Mouse (Mus musculus) kidney, adult 9 months (tissue): ENCODE measurements around the gene Dop1a.
A peak's percentile ranks its signal among the peaks of the same experiment; 100 is the strongest.

Experiments
- DNase-seq: peaks from one replicate; pipeline ENCODE4 v3.0.0; 2022

Dop1a gene

DNA sequence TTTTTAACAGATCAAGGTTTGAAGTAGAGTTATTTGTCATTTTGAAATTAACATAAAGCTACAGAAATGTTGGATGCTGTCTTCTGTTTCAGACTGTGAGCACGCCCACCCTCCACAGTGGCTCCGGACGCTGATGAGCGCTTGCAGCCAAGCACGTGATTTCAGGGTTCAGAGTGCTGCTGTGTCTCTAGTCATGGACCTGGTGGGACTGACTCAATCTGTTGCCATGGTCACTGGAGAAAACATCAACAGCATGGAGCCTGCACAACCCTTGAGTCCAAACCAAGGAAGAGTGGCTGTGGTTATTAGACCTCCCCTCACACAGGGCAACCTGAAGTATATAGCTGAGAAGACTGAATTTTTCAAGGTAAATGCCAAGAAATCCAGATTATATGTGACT is 46.8 kb downstream of the Dop1a start:
- DNase-seq = no peak

GRCm38 (mm10) chr9:86514390-86514789 is 47.4 kb downstream of the Dop1a start:
- DNase-seq = no peak

DNA sequence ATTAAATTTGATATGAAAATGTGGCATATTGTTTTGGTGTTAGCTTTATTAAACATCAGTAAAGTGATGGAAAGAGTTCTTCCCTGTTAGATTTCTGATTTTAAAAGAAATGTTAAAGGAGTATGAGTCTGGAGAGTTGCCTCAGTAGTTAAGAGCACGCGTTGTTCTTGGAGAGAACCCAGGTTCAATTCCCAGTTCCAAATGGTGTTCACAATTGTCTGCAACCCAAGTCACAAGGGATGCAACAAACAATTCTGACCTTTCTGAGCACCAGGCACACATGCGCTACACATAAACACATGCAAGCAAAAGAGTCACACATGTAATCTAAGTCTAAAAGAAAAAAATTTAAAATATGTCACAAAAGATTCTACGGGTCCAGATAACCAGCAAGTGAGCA is 47.8 kb downstream of the Dop1a start:
- DNase-seq = no peak

DNA sequence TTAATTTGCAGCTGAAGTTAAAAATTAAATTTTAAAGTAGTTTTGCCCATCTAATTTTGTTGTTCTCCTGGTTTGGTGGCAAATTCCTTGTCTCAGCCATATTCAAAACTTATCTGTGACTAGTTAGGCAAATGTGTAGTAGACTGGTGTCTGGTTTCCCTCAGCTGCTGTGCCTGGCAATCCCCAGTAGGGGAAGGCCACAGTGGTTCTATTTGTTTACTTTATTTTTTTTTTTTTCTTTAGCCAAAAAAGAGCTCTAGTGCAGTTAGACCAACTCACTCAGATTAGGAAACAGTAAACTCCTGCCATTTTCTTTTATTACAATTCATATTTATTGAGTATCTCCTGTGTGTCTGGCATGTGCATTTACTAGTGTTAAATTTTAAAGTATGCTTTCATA is 55.4 kb downstream of the Dop1a start:
- no peak for DNase-seq

GRCm38 (mm10) chr9:86525600-86525999 is 58.6 kb downstream of the Dop1a start:
- no peak for DNase-seq

DNA sequence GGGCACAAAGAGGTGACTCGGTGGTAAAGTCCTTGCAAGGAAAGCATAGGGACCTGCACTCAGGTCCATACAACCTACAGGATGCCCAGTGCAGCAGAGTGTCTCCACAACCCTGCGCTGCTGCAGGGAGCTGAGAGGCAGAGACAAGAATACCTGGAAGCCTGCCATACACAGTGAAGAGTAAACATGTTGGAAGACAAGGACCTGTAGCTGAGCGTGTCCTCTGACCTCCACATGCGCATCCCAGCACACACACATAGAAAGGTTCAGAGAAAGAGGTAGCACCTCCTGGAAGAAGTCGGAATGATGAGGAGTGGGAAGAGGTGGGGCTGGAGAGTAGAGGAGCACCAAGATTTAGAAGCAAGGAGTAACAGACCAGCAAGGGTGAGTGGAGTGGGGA is 67.1 kb downstream of the Dop1a start:
- no peak for DNase-seq

GRCm38 (mm10) chr9:86543451-86543850 is 76.5 kb downstream of the Dop1a start:
- no peak for DNase-seq

DNA sequence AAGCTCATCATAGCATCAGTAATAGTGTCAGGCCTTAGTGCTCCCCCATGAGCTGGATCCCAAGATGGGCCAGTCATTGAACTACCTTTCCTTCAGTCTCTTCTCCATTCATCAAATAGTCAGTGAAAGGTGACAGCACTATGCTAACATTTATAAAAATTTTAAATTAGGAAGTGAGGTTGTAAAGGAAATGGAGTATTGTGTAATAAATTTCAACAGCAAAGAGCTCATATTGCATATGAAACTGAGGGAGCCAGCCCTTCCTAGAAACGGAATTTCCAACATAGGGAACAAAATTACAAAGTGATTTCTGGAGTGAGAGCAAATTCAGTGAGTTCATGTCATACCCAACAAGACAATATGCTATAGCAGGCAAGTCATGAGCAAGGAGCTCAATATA is 77.6 kb downstream of the Dop1a start:
- no peak for DNase-seq

DNA sequence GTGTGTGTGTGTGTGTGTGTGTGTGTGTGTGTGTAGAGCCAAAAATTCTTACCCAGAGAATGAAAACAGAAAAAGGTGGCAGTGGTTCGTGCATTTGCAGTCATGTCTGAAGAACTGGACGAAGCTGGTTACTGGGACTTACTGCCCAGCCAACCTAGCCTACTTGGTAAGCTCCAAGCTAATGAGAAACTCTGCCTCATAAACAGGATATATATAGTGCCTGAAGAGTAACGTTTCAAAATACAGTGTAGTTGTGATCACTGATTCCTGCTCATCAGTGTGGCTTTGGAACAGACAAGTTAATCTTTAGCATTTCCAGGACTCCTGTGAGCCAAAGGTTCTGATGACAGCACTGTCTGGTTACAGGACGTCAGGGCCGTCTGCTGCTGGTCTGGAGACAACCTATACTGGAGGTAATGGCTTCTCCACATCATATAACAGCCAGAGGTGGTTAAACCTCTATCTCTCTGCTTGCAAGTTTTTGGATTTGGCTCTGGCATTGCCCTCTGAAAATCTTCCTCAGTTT is 82.7 kb downstream of the Dop1a start:
- DNase-seq = peak; percentile 34

DNA sequence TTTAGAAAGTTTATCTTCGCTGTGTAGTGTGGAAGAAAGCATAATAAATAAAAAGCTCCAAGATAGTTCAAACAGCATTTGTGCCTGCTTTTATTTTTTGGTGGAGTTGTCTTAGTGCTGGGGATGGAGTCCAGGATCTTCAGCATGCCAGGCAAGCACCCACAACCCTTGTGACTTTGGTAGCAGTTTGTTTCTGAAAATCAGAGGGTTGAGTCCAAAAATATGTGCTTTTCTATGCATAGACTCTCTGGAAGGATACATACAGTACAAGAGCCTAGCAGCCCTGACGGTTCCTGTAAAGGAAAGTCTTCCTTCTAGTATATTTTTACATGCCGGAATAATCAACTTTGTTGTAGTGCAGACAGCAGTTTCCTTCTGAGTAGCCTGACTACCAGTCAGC is 83.8 kb downstream of the Dop1a start:
- DNase-seq = no peak

DNA sequence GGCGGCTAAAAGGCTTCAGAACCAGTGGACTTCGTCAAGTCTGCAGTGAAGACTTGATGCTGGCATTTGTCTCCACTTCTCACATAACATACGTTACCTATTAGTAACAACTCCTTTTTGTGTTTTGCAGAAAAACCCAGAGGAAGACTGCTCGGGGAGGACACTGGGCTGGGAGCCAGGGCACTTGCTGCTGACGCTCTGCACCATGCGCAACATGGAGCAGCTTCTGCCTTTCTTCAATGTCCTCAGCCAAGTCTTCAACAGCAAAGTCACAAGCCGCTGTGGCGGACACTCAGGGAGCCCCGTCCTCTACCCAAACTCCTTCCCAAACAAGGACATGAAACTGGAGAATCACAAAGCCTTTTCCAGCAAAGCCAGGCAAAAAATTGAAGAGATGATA is 86.9 kb downstream of the Dop1a start:
- peak; percentile 17 for DNase-seq

DNA sequence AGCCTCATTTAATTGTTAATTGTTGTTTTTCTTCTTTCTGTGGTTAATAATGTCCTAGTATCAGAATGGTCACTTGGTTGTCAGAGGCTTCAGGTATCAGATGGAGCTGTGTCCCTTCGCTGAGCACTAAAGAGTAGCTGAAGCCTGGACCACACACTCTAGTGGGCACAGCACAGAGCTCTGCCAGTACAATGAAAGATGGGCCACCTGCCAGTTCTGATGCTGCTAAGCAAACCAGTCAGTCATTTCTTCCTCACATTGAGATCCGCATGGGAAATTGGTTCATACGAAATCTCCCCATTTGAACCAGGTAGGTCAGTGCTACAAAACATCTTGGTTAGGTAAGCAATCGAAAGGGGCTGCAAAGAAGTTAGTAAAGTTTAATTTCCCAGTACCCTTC is 87.7 kb downstream of the Dop1a start:
- no peak for DNase-seq

- peak; percentile 43 for DNase-seq
These were observed 93.6 kb downstream of the Dop1a start for GRCm38 (mm10) chr9:86560543-86560942.

- DNase-seq = peak; percentile 63
These were observed 102.5 kb downstream of the Dop1a start for GRCm38 (mm10) chr9:86569314-86569910.

DNA sequence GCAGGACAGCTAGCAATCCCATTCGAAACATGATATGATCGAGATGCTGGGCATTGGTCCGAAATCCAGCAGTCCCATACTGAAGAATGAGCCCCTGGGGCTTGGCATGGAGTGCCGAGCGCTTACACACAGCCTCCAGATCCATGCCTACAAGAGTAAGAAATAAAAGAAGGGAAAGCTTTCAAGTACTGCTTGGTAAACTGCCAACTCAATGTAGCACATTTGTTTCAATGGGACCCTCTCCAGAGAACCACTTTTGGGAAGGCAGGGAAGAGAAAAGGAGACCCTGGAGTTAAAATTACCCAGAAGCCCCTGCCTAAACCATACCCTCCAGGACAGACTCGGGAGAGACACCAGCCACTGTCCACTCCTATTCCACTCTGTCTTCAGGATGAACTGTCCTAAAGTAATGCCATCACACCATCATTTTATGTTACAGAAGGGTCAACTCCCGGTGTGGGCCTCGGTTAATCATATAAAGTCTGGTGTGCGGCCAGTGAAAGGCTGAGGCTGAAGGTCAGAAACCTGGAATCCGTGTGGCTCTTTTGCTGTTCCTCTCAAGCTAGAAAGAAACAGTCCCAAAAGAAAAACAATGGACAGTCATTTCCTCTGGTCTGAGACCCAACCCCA is 103.4 kb downstream of the Dop1a start:
- peak; percentile 60 for DNase-seq

DNA sequence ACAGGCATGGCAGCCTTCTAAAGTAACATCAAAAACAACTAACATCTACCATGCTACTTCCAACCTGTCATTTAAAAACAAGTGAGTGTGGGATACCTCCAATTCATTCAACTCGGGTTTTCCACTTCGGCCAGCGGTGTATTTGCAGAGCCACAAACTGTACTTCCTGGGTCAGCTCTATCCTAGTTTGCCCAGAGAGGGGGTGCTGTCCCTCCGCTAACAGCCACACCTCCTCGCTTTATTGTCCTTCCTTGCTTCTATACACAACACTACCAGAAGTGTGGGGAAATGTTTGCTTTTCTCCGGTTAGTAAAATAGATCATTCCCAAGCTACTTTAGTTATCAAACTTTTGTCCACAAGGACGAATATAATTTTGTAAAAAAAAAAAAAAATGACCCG is 104.0 kb downstream of the Dop1a start:
- DNase-seq = no peak

DNA sequence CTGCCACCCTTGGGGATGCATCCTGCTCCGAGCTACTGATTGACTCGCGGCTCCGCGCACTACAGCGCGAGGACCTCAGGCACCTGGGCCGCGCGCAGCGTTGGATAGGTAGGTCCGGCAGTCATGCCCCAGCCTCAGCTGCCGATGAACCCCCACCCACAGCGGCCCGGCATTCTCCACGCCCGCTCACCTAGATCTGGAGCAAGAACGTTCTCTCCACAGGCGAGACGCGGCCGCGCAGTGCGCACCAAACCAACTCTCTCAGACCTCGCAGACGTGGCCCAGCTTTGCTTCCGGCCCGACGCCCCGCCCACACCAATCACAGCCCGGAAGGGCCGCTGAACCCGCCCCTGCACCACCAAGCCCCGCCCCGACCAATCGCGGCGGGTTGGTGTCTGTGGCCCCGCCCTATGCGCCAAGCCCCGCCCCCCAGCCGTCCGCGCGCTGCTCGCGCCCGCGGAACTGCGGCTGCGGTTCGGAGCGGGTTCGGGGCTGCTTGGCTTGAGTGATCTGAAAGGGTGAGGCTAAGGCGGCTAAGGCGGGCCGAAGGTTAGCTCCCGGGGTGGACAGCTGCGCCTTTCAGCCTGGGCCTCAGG is 104.7 kb downstream of the Dop1a start, which contains the start of the genes Pgm3 and Rwdd2a:
Gene Pgm3, minus strand, starts transcription at position 303 of the 596 bp plus-strand sequence.
Gene Rwdd2a, plus strand, starts transcription at position 452 of the 596 bp plus-strand sequence.
- DNase-seq = peak; percentile 96

GRCm38 (mm10) chr9:86572196-86572595 is 105.2 kb downstream of the Dop1a start:
- no peak for DNase-seq

- DNase-seq = peak; percentile 89
These were observed 105.8 kb downstream of the Dop1a start for GRCm38 (mm10) chr9:86572636-86573291.

DNA sequence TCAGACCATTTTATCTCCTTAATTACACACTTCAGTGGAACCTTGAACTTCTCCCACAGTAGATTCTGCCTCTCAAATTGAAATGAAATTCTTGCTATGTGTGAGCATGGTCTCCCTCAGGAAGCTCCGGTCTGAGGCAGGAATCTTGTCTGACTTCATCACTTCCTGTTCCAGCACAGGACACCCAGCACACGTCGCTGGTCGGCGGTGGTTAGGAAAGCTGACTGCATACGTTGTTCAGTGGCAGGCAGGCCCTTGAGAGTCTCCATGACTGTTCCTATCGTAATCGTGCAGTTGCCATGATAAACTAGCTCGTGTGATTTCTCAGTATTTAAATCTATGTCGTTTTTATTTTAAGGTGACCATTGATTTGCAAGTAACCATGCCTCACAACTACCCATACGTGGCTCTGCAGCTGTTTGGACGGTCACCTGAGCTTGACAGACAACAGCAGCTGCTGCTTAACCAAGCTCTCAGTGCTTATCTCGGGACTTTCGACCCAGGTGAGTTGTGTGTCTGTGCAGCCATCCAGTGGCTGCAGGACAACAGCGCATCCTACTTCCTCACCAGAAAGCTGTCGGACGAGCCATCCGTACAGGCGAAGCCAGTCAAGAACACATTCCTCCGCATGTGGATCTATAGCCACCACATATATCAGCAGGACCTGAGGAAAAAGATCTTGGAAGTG is 106.8 kb downstream of the Dop1a start:
- no peak for DNase-seq

- DNase-seq = no peak
These were observed 108.2 kb downstream of the Dop1a start for GRCm38 (mm10) chr9:86575178-86575577.

DNA sequence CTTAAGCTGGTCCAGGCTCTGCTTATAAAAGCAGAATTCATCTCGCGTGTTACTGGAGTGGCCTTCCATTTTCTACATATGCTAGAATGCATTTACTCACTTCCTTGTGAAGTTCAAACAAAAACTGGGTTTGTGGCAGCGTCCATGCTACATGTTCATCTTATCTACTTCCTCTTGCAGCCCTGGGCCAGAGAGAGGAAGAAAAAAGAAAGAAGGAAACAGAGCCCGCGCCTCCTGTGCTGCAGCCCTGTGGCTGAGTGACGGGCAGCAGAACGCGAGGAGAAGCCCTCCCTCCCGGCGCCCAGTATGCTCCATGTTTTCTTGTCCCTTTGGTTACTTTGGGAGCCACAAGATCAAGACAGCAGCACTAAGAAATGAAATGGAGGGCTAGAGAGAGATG is 112.7 kb downstream of the Dop1a start:
- no peak for DNase-seq

GRCm38 (mm10) chr9:86583740-86584139 is 116.8 kb downstream of the Dop1a start:
- DNase-seq = peak; percentile 74
